Mouse (Mus musculus): ENCODE data around the gene Hist3h2ba.

Gene Hist3h2ba

GRCm38 (mm10) chr11:58948542-58949479, at the start of gene Hist3h2ba:
TSS of gene Hist3h2ba (plus strand) at chr11:58948920.
- peak; percentile 88 to 92 for DNase-seq

- no peak for DNase-seq
These were observed 47.6 kb upstream of the Hist3h2ba start for GRCm38 (mm10) chr11:58901080-58901479.

- peak; percentile 98 to 99 for DNase-seq
These were observed 45.0 kb upstream of the Hist3h2ba start, which contains the start of gene Zfp39 for GRCm38 (mm10) chr11:58903511-58904409. TSS of gene Zfp39 (minus strand) at chr11:58904225.

- DNase-seq: no peak
These were observed 44.4 kb upstream of the Hist3h2ba start for GRCm38 (mm10) chr11:58904410-58904718.

DNA sequence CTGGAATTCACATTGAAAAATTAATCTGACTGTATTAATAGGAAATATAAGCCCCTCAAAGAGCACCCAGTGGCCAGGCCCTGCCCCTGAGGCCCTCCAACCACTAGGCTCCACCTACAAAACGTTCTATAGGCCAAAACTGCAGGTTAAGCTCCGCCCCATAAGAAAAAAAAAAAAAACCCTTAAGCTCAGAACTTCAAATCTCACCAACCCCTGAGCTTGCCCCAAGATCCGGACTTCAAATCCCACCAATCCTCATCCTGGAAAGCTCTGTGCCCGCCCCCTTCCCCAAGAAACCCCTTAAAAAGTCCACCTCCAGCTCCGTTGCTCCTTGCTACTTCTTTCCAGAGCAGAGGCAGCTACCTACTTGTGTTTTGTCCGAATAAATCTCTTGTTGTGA, 43.9 kb upstream of the Hist3h2ba start:
- DNase-seq: peak in 1 of 2 experiments; percentile 19

DNA sequence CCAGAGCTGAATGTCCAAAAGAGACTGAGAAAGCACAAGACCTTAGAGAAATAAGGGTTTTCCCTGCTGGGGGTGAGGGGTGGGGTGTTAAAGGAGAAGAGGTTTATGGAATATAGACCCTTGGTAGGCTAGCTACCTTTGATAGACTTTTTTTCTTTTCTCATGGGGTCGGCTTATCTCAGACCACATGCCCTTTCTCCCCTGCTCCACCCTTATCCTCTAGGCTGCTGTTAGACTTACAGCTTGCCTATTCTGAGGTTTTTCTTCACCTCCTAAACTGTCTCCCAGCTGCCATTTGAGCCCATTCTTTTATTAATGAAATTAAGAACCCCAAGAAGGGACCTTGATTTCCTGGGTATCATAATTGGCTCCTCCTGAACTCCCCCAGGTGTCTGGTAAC, 34.9 kb upstream of the Hist3h2ba start:
- DNase-seq: no peak

- DNase-seq: peak; percentile 53 to 62
These were observed 34.2 kb upstream of the Hist3h2ba start for GRCm38 (mm10) chr11:58914461-58915028.

DNA sequence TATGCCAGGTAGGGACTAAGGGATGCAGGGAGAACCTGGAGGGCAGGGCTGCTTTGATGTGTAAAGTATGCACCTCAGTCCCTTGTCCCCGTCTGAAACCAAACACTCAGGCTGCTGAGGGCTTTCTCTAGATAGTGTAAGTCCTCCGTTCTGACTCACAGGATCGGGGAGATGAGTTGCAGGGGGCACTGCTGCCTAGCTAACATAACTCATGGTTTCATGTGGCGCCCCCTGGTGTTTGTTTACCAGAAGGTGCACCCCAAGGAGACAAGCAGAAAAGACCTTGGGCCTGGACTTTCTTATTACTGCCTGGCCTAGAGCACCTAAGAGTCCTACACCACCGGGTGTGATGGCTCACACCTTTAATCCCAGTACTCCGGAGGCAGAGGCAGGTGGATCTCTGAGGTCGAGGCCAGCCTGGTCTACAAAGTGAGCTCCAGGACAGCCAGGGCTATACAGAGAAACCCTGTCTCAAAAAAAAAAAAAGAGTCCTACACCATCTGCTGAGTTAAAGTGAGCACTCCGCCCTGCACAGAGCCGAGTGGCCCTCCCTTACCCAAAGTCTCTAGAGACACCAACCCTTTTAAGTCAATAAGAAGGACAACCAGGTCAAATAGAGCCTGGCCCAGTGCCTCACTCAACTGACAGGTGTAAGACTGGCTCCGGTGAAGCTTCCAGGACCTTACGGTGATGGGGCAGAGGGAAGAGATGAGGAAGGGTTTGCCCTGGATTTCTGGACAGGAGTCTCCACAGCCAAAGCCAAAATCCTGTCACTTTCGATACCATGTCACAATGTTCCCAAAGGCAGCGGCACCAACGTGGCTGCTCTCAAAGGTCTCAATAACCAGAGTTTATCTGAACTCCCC, 31.6 kb upstream of the Hist3h2ba start:
- DNase-seq: peak in 1 of 2 experiments; percentile 61

DNA sequence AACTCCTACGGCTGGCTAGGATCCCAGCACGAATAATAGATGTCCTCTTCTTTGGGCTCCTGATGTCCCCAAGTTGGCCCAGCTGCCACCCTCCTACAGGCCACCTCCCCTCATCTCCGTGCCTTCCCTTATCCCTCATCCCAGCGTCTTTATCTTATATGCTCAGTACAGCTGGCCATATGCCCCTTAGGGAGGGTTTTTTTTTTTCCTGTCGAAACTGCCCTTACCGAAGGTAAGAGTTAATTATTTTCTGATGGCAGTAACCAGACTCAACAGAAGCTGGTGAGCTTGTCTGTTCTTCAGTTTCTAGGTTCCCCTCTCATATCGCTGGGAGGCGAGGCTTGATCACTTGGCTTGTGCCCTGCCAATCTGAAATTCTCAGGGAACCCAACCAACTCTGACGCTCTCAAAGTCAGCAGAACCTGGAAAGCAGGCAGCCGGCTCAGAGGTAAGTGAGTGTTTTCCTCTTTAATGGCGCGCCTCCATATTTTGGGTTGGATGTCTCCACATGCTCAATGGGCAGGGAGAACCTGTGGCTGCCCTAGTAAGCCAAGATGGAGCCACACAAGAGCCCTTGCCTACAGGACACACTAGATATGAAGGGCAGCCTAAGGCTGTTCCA, 30.9 kb upstream of the Hist3h2ba start, which contains the start of gene Btnl10:
TSS of gene Btnl10 (plus strand) at position 164 of the 622 bp plus-strand sequence.
- no peak for DNase-seq

DNA sequence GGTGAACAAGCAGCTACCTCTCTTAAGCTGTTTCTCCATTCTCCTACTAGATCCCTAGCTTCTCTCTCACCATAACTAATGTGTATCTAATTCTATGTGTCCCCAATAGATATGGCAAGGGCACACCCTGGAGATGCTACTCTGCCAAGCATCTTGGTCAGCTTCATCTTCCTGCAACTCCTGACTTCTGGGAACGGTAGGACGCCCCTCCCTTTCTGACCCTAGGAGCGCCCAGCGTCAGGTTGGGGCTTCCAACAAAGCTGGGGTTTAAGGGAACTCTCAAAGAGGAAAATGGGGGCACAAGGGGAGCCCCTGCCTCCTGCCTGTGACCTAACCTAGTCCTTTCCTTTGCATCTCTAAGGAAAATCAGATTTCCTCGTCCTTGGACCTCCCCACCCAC, 30.0 kb upstream of the Hist3h2ba start:
- DNase-seq: no peak

- DNase-seq: no peak
These were observed 26.3 kb upstream of the Hist3h2ba start for GRCm38 (mm10) chr11:58922420-58922819.

- no peak for DNase-seq
These were observed 22.1 kb upstream of the Hist3h2ba start for GRCm38 (mm10) chr11:58926651-58927050.

DNA sequence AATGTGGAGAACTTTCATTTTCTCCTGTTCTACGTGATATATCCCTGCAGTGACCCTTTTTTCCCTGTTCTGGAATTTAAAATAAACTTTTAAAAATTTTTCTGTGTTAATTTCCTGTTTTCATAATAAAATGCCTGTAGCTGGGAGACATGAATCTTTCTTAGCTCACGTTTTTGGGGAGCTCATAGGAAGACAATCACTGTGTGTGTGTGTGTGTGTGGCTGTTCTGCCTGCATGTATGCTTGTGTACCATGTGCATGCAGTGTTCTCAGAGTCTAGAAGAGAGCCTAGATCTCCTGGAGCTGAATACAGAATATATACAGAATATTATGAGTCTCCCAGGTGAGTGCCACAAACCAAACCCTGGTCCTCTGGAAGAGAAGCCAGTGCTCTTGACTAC, 21.7 kb upstream of the Hist3h2ba start:
- DNase-seq: no peak

DNA sequence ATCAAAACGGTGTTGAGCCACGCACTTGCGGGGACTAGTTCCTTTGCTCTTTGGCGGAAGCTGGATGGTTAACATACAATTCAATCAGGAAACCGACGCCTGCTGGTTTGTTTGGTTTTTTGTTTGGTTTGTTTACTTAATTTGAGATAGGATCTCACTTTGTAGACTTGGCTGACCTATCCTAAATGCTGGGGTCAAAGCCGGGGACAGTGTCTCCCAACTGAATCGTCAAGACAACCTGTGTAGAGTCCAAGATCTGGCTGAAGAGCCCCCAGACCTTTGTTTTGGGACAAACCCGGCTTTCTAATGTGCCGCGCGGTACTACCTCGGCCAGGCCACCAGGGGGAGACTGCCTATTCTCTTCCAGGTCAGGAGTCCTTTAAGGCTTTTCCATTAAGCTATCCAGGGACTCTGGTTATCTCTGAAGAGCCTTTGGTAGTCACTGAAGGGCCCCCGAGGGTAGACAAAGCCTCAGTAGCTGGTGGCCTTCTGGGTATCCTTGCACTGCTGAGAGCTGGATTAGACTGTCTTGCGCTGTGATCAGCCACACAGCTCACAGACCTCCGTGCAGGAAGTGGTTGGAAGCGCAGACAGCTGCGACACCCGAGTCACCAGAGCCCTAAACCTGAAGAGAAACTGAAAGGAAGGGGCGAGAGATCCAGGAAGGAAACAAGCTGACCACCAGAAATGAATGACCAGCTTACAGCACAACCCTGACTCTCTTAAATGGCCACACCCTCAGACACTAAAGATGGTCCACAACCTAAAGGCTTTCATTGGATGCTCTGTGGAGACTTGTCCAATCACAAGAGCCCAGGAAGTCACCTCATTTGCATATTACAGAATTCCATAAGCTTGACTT, 20.7 kb upstream of the Hist3h2ba start:
- peak; percentile 67 to 77 for DNase-seq

GRCm38 (mm10) chr11:58929055-58929454, 19.7 kb upstream of the Hist3h2ba start:
- DNase-seq: no peak

DNA sequence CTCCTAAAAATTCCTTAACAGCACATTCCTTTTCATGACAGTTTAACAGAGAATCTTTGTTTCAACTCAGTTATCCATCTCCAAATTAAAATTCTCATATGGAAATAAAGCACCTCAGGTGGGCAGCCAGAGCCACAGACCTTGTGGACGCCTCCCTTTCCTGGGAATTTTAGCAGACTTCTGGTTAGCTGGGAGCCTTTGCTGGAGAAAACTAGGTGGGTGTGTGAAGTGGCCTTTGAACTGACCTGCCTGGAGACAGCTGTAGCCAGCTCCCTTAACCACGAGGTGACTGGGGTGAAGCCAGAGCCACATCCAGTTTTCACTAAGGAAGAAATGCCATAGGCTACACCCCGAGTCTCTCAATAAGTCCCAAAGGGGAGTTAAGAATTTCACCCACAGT, 19.1 kb upstream of the Hist3h2ba start:
- no peak for DNase-seq

DNA sequence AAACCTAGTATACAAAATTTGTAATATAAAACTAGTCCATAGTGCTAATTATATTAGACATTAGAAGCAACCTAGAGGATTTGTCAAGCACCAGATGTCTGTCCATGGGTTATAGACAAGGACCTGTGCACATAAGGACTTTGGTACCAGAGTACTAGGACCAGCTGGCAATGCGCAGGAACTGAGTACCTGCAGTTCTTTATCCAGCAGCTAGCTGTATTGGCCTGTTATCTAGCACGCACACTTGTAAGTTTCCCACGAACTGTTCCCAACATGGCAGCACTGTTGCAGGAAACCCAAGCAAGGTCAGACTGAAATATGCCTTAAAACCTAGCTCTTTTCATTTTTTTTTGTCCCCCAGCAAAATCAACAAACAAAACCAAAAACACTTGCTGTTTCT, 18.5 kb upstream of the Hist3h2ba start:
- DNase-seq: no peak

GRCm38 (mm10) chr11:58931576-58931975, 17.1 kb upstream of the Hist3h2ba start:
- DNase-seq: no peak

GRCm38 (mm10) chr11:58937909-58938308, 10.8 kb upstream of the Hist3h2ba start:
- DNase-seq: peak in 1 of 2 experiments; percentile 31

DNA sequence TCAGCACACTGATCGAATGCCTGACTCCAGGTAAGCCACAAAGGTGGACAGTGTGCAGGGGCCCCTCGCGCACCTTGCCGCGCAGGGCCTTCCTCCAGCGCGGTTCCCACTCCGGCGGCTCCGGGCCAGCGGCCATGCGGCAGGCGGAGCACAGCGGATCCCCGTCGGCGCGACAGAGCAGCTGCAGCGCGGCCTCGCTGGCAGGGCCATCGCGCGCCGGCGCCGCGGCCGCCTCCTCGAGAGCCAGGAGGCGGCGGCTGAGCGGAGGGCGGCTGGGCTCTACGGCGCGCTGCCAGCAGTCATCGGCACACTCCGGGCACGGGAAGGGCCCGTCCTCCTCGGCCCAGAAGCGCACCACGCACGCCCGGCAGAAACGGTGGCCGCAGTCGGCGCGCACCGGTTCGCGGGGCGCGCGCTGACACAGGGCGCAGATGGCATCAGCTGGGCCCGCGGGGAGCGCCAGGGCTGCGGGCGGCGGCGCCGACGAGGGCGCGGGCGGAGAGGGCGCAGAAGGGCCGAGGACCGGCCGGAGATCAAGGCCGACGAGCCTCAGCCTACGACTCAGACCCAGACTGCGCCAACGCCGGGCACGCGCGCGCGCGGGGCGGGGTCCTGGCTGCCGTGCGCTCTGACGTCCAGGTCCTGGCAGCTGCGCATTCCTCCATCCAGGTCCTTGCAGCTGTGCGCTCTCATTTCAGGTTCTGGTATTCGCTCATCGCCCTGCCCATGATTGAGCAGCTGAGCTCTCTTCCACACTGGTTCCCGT, 10.2 kb upstream of the Hist3h2ba start, which contains the start of gene Rnf187:
TSS of gene Rnf187 (minus strand) at position 595 of the 766 bp plus-strand sequence.
- DNase-seq: peak; percentile 97
